Mouse (Mus musculus): ENCODE data around the gene Cracr2b. TPM values are rescaled to one million over a fixed set of nuclear protein-coding genes. Genes with fewer than 3 reads are reported as not detected.

The Cracr2b gene
- polyA plus RNA-seq, 1 experiment = 4.5 TPM

- H3K79me3 ChIP-seq (ENCODE audit: low read depth) = peaks cover 7% of the 10 kb centered on the region
Measured at GRCm38 (mm10) chr7:141432186-141432611, 28.7 kb upstream of the Cracr2b start.

GRCm38 (mm10) chr7:141432741-141433516, 28.0 kb upstream of the Cracr2b start:
- TF ChIP-seq USF1 (IDR thresholded peaks at IDR 0.05; ENCODE audit: low read depth) (no peak), FOSL1 (IDR thresholded peaks at IDR 0.05; ENCODE audit: insufficient read depth, low read length, poor library complexity, severe bottlenecking) (no peak), MYOD1 (IDR thresholded peaks at IDR 0.05; ENCODE audit: control insufficient read depth, insufficient read length, low read depth) (no peak), MYOG (IDR thresholded peaks at IDR 0.05; ENCODE audit: control insufficient read depth, extremely low read depth, insufficient read length) (no peak), CEBPB (IDR thresholded peaks at IDR 0.05; ENCODE audit: low read depth) (no peak), MAX (IDR thresholded peaks at IDR 0.05) (no peak), CTCF (IDR thresholded peaks at IDR 0.05; ENCODE audit: control insufficient read depth, insufficient read depth, insufficient read length) (no peak)
- Histone ChIP-seq H3K4me3 (ENCODE audit: insufficient read depth, poor library complexity, severe bottlenecking) (no peak overlapping the region), H3K27me3 (ENCODE audit: control insufficient read depth, insufficient read depth, insufficient read length) (no peaks in the 10 kb centered on the region), H3K36me3 (ENCODE audit: control insufficient read depth, insufficient read depth) (peaks cover 7% of the 10 kb centered on the region), H3ac (ENCODE audit: control insufficient read depth, insufficient read length, low read depth) (no peak overlapping the region), H3K79me2 (ENCODE audit: control insufficient read depth, insufficient read depth) (peaks cover 28% of the 10 kb centered on the region), H3K79me3 (ENCODE audit: low read depth) (peaks cover 7% of the 10 kb centered on the region)

More at GRCm38 (mm10) chr7:141432186-141432611, 28.7 kb upstream of the Cracr2b start:
- H3ac ChIP-seq (ENCODE audit: control insufficient read depth, insufficient read length, low read depth) = no peak overlapping the region
- H3K27me3 ChIP-seq (ENCODE audit: control insufficient read depth, insufficient read depth, insufficient read length) = no peaks in the 10 kb centered on the region
- H3K4me3 ChIP-seq (ENCODE audit: insufficient read depth, poor library complexity, severe bottlenecking) = no peak overlapping the region
- peaks cover 28% of the 10 kb centered on the region for H3K79me2 ChIP-seq (ENCODE audit: control insufficient read depth, insufficient read depth)
- no peak for TF ChIP-seq USF1 (IDR thresholded peaks at IDR 0.05; ENCODE audit: low read depth)
- no peak for TF ChIP-seq MAX (IDR thresholded peaks at IDR 0.05)
- no peak for TF ChIP-seq CTCF (IDR thresholded peaks at IDR 0.05; ENCODE audit: control insufficient read depth, insufficient read depth, insufficient read length)
- no peak for TF ChIP-seq MYOD1 (IDR thresholded peaks at IDR 0.05; ENCODE audit: control insufficient read depth, insufficient read length, low read depth)
- no peak for TF ChIP-seq FOSL1 (IDR thresholded peaks at IDR 0.05; ENCODE audit: insufficient read depth, low read length, poor library complexity, severe bottlenecking)
- TF ChIP-seq MYOG (IDR thresholded peaks at IDR 0.05; ENCODE audit: control insufficient read depth, extremely low read depth, insufficient read length) = no peak
- TF ChIP-seq CEBPB (IDR thresholded peaks at IDR 0.05; ENCODE audit: low read depth) = no peak
- peaks cover 5% of the 10 kb centered on the region for H3K36me3 ChIP-seq (ENCODE audit: control insufficient read depth, insufficient read depth)

DNA sequence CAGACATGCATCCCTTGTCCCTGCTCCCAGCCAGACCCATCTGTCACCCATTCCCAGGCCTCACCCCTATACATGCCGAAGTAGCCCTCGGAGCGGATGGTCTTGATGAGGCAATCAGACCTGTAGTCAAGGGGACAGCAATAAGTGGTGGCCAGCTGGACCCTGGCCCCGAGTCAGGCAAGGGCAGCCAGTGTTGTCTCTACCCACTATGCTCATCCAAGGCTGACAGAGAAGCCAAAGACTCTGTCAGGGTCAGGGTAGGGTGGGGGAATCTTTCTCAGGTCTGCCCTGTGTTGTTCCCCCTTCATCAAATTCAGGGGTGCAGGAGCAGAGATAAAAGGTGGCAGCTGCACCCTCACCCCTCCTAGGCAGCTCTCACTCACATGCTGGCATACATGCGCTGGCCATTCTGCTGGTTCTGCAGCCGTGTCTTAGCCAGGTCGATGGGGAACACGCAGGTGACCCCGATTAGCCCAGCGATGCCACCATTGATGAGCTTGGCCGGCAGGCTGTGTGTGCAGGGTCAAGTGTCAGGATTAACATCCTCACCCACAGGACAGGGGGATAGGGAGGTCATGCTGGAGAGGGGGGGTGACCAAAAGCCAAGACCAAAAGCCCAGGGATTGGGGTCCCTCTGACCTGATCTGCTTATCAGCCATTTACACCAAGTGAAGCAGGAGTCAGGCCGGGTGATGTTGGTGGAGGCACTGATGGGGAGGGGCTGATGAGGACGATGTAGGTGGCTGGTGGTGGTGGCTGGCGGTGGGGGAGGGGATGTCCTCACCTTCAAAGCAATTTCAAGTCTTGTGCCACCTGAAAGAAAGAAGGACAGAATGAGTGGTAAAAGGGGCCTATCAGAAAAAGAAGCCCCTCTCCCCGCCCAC, 27.1 kb upstream of the Cracr2b start:
- Histone ChIP-seq H3K36me3 (ENCODE audit: control insufficient read depth, insufficient read depth) (peaks cover 15% of the 10 kb centered on the region), H3K79me2 (ENCODE audit: control insufficient read depth, insufficient read depth) (peaks cover 28% of the 10 kb centered on the region), H3K79me3 (ENCODE audit: low read depth) (peaks cover 7% of the 10 kb centered on the region), H3K27me3 (ENCODE audit: control insufficient read depth, insufficient read depth, insufficient read length) (no peaks in the 10 kb centered on the region), H3K4me3 (ENCODE audit: insufficient read depth, poor library complexity, severe bottlenecking) (no peak overlapping the region), H3ac (ENCODE audit: control insufficient read depth, insufficient read length, low read depth) (no peak overlapping the region)
- TF ChIP-seq CTCF (IDR thresholded peaks at IDR 0.05; ENCODE audit: control insufficient read depth, insufficient read depth, insufficient read length) = no peak
- TF ChIP-seq MYOD1 (IDR thresholded peaks at IDR 0.05; ENCODE audit: control insufficient read depth, insufficient read length, low read depth) = no peak
- no peak for TF ChIP-seq FOSL1 (IDR thresholded peaks at IDR 0.05; ENCODE audit: insufficient read depth, low read length, poor library complexity, severe bottlenecking)
- no peak for TF ChIP-seq MAX (IDR thresholded peaks at IDR 0.05)
- no peak for TF ChIP-seq USF1 (IDR thresholded peaks at IDR 0.05; ENCODE audit: low read depth)
- no peak for TF ChIP-seq CEBPB (IDR thresholded peaks at IDR 0.05; ENCODE audit: low read depth)
- no peak for TF ChIP-seq MYOG (IDR thresholded peaks at IDR 0.05; ENCODE audit: control insufficient read depth, extremely low read depth, insufficient read length)

DNA sequence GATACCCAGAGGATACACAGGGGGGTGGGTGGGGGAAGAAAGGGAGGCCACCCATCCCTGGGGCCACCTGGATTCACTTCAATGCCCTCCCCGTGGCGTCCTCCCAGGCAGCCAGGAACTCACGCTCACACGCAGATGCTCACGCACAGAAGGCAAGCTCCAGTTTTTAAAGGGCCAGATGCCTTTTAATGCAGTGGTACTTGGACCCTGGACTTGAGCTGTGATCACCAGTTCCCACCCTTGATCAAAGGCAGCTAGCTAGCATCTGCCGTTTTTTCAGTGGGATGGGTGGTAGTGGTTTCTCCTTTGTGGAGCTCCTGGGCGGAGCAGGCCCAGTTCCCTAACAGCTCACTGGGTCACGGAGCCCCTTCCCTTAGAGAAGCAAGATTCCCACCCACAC, 26.4 kb upstream of the Cracr2b start:
- Histone ChIP-seq H3ac (ENCODE audit: control insufficient read depth, insufficient read length, low read depth) (no peak overlapping the region), H3K36me3 (ENCODE audit: control insufficient read depth, insufficient read depth) (peaks cover 21% of the 10 kb centered on the region), H3K27me3 (ENCODE audit: control insufficient read depth, insufficient read depth, insufficient read length) (no peaks in the 10 kb centered on the region), H3K4me3 (ENCODE audit: insufficient read depth, poor library complexity, severe bottlenecking) (no peak overlapping the region), H3K79me3 (ENCODE audit: low read depth) (peaks cover 7% of the 10 kb centered on the region), H3K79me2 (ENCODE audit: control insufficient read depth, insufficient read depth) (peaks cover 28% of the 10 kb centered on the region)
- TF ChIP-seq FOSL1 (IDR thresholded peaks at IDR 0.05; ENCODE audit: insufficient read depth, low read length, poor library complexity, severe bottlenecking) (no peak), MYOD1 (IDR thresholded peaks at IDR 0.05; ENCODE audit: control insufficient read depth, insufficient read length, low read depth) (no peak), MAX (IDR thresholded peaks at IDR 0.05) (no peak), USF1 (IDR thresholded peaks at IDR 0.05; ENCODE audit: low read depth) (no peak), MYOG (IDR thresholded peaks at IDR 0.05; ENCODE audit: control insufficient read depth, extremely low read depth, insufficient read length) (no peak), CEBPB (IDR thresholded peaks at IDR 0.05; ENCODE audit: low read depth) (no peak), CTCF (IDR thresholded peaks at IDR 0.05; ENCODE audit: control insufficient read depth, insufficient read depth, insufficient read length) (no peak)

GRCm38 (mm10) chr7:141435129-141435855, 25.6 kb upstream of the Cracr2b start:
- H3K27me3 ChIP-seq (ENCODE audit: control insufficient read depth, insufficient read depth, insufficient read length) = no peaks in the 10 kb centered on the region
- H3K79me3 ChIP-seq (ENCODE audit: low read depth) = peaks cover 7% of the 10 kb centered on the region
- peak overlapping the region; percentile 11 for H3K4me3 ChIP-seq (ENCODE audit: insufficient read depth, poor library complexity, severe bottlenecking)
- H3ac ChIP-seq (ENCODE audit: control insufficient read depth, insufficient read length, low read depth) = peak overlapping the region; percentile 43
- peaks cover 27% of the 10 kb centered on the region for H3K36me3 ChIP-seq (ENCODE audit: control insufficient read depth, insufficient read depth)
- H3K79me2 ChIP-seq (ENCODE audit: control insufficient read depth, insufficient read depth) = peaks cover 28% of the 10 kb centered on the region
- TF ChIP-seq FOSL1 (IDR thresholded peaks at IDR 0.05; ENCODE audit: insufficient read depth, low read length, poor library complexity, severe bottlenecking) = no peak
- no peak for TF ChIP-seq CTCF (IDR thresholded peaks at IDR 0.05; ENCODE audit: control insufficient read depth, insufficient read depth, insufficient read length)
- TF ChIP-seq CEBPB (IDR thresholded peaks at IDR 0.05; ENCODE audit: low read depth) = no peak
- TF ChIP-seq USF1 (IDR thresholded peaks at IDR 0.05; ENCODE audit: low read depth) = no peak
- TF ChIP-seq MYOG (IDR thresholded peaks at IDR 0.05; ENCODE audit: control insufficient read depth, extremely low read depth, insufficient read length) = no peak
- TF ChIP-seq MYOD1 (IDR thresholded peaks at IDR 0.05; ENCODE audit: control insufficient read depth, insufficient read length, low read depth) = no peak
- no peak for TF ChIP-seq MAX (IDR thresholded peaks at IDR 0.05)

Data from C2C12 (cell line).